Mouse (Mus musculus) layer of hippocampus, adult 11-12 months (tissue): ENCODE measurements around the gene Tmco3.
"Not testable (repeated sequence)": the region's sequence is repeated elsewhere in the genome, so short reads cannot be mapped to it uniquely, and the experiment has no call there.

Source experiments
- DNase-seq: peaks from one replicate; pipeline ENCODE4 v3.0.0; 2022; ENCODE audit warnings: low spot score

Tmco3 gene

GRCm38 (mm10) chr8:13306309-13306909, 18.4 kb downstream of the Tmco3 start:
- no peak for DNase-seq

GRCm38 (mm10) chr8:13306916-13307315, 18.9 kb downstream of the Tmco3 start:
- no peak for DNase-seq

GRCm38 (mm10) chr8:13314922-13315321, 26.9 kb downstream of the Tmco3 start:
- no peak for DNase-seq

GRCm38 (mm10) chr8:13316671-13317070, 28.7 kb downstream of the Tmco3 start:
- DNase-seq: no peak

DNA sequence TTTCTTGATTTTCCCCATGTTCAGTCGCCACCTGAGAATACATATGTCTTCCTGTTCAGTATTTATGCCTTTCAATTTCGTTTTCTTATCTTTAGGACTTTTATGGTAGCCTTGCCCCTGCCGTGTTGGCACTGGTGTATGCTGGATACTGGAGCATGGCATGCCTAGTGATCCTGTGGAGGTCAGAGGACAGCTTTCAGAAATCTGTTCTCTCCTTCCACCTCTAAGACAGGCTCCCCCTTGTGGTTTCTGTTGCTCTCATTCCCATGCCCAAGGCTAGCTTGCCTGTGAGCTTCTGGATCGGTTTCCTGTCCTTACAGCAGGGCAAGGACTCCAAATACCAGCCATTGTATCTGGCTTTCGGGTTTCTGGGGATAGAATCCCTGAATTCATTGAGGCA, 38.6 kb downstream of the Tmco3 start:
- DNase-seq: no peak

GRCm38 (mm10) chr8:13334671-13335070, 46.7 kb downstream of the Tmco3 start:
- no peak for DNase-seq

DNA sequence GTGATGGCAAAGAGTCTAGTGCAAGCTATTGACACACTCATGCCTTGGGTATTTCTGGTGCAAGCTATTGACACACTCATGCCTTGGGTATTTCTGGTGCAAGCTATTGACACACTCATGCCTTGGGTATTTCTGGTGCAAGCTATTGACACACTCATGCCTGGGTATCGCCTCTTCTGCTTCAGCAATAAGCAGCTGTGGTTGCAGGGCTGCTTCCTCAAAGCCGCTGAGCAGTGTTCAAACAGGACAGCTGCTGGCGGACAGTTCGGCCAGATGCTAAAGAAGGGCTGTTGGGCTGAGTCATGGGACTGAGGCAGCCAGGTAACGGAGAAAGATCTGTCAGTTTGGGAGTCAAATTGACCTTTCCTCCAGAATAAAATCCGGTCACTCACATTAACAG, 49.3 kb downstream of the Tmco3 start:
- DNase-seq: not testable (repeated sequence)

GRCm38 (mm10) chr8:13337678-13338077, 49.7 kb downstream of the Tmco3 start:
- DNase-seq: no peak

DNA sequence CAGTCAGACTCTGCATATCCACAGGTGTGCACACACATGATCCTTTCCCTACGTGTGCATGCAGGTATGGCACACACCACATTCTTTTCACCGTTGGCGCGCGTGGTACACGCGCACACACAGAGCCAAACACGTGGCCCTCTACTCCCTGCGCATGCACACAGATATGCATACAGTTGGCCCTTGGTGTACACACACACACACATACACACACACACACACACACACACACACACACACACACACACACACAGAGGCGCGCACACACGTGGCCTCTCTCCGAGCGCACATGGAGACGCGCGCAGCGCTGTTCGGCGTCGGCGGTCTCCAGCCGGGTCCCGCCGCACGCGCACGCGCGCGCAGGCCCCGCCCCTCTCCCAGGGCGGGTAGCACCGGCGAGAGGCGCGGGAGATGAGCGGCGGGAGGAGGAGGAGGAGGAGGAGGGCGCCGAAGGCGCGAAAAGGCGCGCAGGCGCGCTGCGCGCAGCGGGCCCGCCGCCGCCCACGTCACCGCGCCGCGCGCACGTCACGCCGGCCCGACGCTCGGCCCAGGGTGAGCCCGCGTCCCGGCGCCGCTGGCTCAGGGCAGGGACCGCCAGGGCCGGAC, 50.4 kb downstream of the Tmco3 start, which contains the start of gene Tfdp1:
TSS of gene Tfdp1 (plus strand) at position 497 of the 606 bp plus-strand sequence.
- peak; percentile 80 for DNase-seq

- DNase-seq: no peak
These were observed 51.1 kb downstream of the Tmco3 start for GRCm38 (mm10) chr8:13338901-13339645.

- DNase-seq: no peak
These were observed 51.6 kb downstream of the Tmco3 start for GRCm38 (mm10) chr8:13339646-13339990.

DNA sequence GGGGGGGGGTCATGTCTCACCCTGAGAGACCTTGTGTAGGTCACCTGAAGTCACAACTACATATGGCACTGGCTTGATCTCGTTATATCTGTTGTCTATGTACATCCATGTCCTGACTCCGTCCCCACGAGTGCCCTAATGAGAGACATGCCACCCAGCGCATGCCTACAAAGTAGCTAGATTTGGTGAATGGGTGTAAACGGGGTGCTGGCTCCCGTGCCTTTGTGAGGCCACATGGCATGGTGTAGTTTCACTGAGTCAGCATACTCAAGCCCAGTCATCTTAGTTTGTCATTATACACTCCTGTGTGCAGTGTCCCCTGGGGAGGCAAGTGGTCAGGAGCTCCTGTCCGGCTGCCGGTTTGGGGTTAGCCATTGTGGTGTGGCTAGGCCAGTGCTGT, 52.7 kb downstream of the Tmco3 start:
- DNase-seq: no peak

GRCm38 (mm10) chr8:13342340-13342739, 54.4 kb downstream of the Tmco3 start:
- no peak for DNase-seq

DNA sequence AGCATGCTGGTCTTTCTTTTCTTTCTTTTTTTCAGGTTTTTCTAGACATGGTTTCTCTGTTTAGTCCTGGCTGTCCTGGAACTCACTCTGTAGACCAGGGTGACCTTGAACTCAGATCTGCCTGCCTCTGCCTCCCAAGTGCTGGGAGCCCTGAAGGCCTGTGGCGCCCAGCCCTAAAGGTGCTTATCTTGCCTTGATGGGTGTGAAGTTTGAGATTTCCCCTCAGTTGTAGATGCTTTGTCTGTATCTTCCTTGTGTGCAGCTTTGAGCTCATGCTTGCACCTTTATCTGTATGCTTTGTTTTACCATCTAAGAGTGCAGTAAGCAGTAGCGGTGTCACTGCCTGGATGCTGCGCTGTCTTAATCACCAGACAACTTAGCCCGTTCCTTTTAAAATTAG, 55.1 kb downstream of the Tmco3 start:
- DNase-seq: no peak

DNA sequence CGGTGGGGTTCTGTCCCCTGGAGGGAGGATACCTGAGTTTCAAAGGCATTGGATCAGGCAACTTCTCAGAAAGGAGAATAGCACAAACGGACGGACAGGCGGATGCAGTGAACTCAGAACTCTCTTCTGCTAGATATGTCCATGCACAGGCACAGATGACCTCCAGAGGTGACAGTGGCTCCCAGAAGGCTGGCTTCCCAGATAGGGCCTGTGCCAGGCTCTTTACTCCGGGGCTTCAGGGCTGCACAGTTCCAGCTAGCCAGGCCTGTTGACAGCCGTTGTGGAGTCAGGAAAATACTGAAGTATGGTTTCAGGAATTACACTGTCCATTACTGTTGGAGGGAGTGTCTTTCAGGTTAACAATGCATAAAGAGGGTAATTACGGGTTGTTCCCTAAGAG, 62.1 kb downstream of the Tmco3 start:
- DNase-seq: no peak

DNA sequence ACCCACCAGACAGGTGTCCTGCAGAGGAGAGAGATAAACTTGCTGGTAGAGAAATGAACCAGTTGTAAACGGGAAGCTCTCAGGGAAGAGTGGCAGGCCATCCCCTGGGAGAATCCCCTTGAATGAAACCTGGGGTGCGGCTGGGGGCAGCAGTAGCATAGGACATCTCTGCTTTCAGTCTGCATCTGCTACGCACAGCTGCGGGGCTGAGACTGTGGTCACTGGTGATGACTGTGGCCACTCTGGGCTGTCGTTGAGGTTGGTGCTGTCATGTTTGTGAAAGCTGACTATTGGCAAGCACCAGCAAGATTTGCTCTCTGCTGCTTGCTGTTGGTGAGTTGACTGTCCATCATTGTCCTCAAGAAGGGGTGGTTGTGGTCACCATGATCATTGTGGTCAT, 63.6 kb downstream of the Tmco3 start:
- DNase-seq: no peak

GRCm38 (mm10) chr8:13352601-13353000, 64.6 kb downstream of the Tmco3 start:
- DNase-seq: no peak

DNA sequence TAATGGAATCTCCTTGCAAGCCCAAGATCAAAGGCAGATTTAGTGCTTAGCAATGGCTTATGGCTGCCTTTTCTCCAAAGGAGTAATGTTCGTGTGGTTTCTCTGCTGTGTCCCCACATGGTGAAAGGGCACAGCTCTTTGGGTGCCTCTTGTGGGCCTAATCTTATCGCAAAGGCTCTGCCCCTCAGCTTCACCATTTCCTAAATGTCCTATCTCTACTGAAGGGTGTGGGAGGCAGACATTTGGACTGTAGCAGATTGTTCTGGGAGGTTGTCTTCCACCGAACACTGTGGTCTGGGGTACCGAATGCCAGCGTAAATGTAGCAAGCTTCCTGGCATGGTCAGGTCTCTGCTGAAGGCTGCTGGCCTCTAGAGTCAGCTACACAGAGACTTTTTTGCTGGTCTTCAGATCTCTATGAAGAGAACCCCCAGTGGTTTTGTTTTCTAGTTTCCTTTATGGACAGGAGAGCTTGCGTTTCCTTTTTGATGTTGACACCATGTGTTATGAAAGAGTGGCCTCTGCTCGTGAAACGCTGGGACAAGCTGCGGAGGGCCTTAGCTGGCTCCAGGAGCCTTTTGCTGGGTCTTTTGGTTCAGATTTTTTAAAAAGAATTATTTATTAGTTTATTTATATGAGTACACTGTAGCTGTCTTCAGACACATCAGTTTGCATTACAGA, 65.3 kb downstream of the Tmco3 start:
- no peak for DNase-seq

GRCm38 (mm10) chr8:13353883-13354282, 65.9 kb downstream of the Tmco3 start:
- no peak for DNase-seq

GRCm38 (mm10) chr8:13356221-13356620, 68.2 kb downstream of the Tmco3 start:
- no peak for DNase-seq

- no peak for DNase-seq
These were observed 68.7 kb downstream of the Tmco3 start for GRCm38 (mm10) chr8:13356681-13357080.

GRCm38 (mm10) chr8:13360213-13360612, 72.2 kb downstream of the Tmco3 start:
- DNase-seq: no peak

DNA sequence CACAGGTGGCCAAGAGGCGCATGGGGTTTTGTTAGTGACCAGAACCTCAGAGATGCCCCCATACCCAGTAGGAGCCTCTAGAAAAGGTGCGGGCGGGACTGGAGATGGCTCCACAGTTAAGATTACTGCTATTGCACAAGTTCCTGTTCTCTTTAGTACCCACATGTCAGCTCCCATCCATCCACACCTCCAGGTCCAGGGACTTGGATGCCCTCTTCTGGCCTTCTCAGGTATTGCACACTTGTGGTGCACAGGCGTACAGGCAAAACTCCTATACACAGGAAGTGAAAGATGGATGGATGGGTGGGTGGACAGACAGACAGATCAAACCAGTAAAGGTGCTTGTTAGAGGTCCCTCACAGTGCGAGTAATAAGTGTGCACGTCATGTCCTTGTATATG, 73.9 kb downstream of the Tmco3 start:
- no peak for DNase-seq
